Mouse (Mus musculus) stomach, postnatal 0 days (tissue): ENCODE measurements around the gene Kif23. TPM values are rescaled to one million over a fixed set of nuclear protein-coding genes. Genes with fewer than 3 reads are reported as not detected.
A peak's percentile ranks its signal among the peaks of the same experiment; 100 is the strongest.

Source experiments
- ATAC-seq: fragments of 200-750 bp; cut with Nextera tagmentation; 2 replicates; pipeline ENCODE4 v1.8.0; 2017; ENCODE audit not compliant: low FRiP score, low TSS enrichment
- DNase-seq: peaks from one replicate; pipeline ENCODE4 v3.0.0-alpha.2; 2016; ENCODE audit warnings: low spot score
- H3K27ac ChIP-seq: fragments of 300-500 bp; sonication (generic); replicated peaks from 2 replicates; pipeline ENCODE4 v1.5.1; 2014; ENCODE audit warnings: mild to moderate bottlenecking, control low read depth
- H3K27me3 ChIP-seq: fragments of 300-500 bp; sonication (generic); 2 replicates; pipeline ENCODE4 v1.6.1; 2014; ENCODE audit warnings: low read length; ENCODE audit not compliant: control insufficient read depth, insufficient read depth
- H3K36me3 ChIP-seq: fragments of 300-500 bp; sonication (generic); 2 replicates; pipeline ENCODE4 v1.6.1; 2014; ENCODE audit warnings: low read length, mixed read lengths; ENCODE audit not compliant: control insufficient read depth, insufficient read depth
- H3K4me1 ChIP-seq: fragments of 300-500 bp; sonication (generic); replicated peaks from 2 replicates; pipeline ENCODE4 v1.6.1; 2014; ENCODE audit warnings: antibody characterized with exemption; ENCODE audit not compliant: control insufficient read depth, insufficient read depth
- H3K4me2 ChIP-seq: fragments of 300-500 bp; sonication (generic); replicated peaks from 2 replicates; pipeline ENCODE4 v1.6.1; 2014; ENCODE audit warnings: low read depth, mild to moderate bottlenecking, control low read depth, moderate library complexity
- H3K4me3 ChIP-seq: fragments of 300-500 bp; sonication (generic); 2 replicates; pipeline ENCODE4 v1.5.1; 2014; ENCODE audit warnings: low read depth, low read length, control low read depth
- H3K9ac ChIP-seq: fragments of 300-500 bp; sonication (generic); 2 replicates; pipeline ENCODE4 v1.6.1; 2014; ENCODE audit warnings: mild to moderate bottlenecking, low read length, control low read depth, mixed read lengths
- H3K9me3 ChIP-seq: fragments of 300-500 bp; sonication (generic); 2 replicates; pipeline ENCODE4 v1.6.1; 2016; ENCODE audit warnings: low read length; ENCODE audit not compliant: control insufficient read depth
- CTCF ChIP-seq: IDR thresholded peaks from 2 replicates; pipeline ENCODE4 v1.5.1; 2016; ENCODE audit warnings: antibody characterized with exemption, low read depth, mild to moderate bottlenecking, moderate library complexity
- EP300 ChIP-seq: optimal IDR thresholded peaks from 2 replicates; pipeline ENCODE3; 2016; ENCODE audit warnings: antibody characterized with exemption
- WGBS: fragments of 180-500 bp; shearing (Covaris S2); extraction: QIAGEN DNeasy Blood & Tissue Kit; methylation state at CpG from one replicate; pipeline ENCODE4 v1.1.7; 2014; 5-methylcytosine and 5-hydroxymethylcytosine counted together
- polyA plus RNA-seq: library from polyadenylated mRNA; unstranded; fragments of >200 nt; fragmentation: Nextera tagmentation; extraction: Ambion mirVana; gene quantifications from 2 replicates; pipeline ENCODE4 v1.2.1, GENCODE M21; 2015

The Kif23 gene
- polyA plus RNA-seq, 1 experiment from 2014 or later, result 25.1 TPM

DNA sequence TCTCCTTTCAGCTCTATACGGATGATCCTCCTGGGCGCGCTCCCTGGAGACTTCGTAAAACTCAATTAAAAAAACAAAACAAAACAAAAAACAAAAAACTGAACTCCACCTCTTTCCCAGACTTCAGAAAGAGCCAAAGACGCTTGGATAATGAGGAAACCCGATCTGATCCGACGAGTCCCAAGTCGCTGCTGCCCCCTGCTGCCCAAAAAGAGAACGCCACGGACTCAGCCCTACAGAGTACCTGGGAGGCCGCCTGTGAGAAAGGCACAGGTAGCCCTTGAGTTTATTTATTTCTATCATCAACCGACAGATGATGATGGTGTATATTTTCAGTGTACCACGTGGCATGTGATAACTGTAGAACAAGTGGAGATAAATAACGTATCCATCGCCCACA is 46.8 kb downstream of the Kif23 start:
- no peaks in the 10 kb centered on the region for H3K27me3 ChIP-seq
- H3K9ac ChIP-seq, result no peak overlapping the region
- TF ChIP-seq CTCF (peak; percentile 91), EP300 (no peak)
- H3K4me1 ChIP-seq, result peaks cover 6% of the 10 kb centered on the region; the same call in 1 of the 2 replicates
- no peak overlapping the region for H3K27ac ChIP-seq
- H3K9me3 ChIP-seq, result no peaks in the 10 kb centered on the region
- 8% methylated on average over 16 of the region's 16 CpGs for WGBS
- H3K4me3 ChIP-seq, result no peak overlapping the region
- no peaks in the 10 kb centered on the region for H3K36me3 ChIP-seq
- H3K4me2 ChIP-seq, result peak overlapping the region; percentile 5; the same call in 1 of the 2 replicates
- peak; percentile 87 for DNase-seq
- ATAC-seq, result peak; percentile 38; the same call in 1 of the 2 replicates

DNA sequence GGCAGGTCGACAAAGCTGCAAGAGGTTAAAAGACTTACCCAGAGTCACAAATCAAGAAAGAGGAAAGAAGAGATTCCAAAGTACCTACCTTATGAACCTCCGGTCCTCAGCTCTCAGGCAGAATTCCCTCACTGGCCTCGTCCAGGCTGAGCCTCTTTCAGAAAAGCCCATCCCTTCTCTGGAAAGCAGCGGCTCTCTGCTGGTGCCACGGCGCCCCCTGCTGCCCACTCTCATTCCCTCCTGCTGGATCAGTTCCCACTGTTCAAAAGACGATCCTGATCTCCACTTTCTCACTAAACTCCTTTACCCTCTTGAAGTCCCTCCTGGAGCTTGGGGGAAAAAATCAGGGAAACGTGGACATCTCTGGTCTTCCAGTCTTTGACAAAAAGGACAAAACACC is 48.2 kb downstream of the Kif23 start:
- Histone ChIP-seq H3K4me2 (no peak overlapping the region), H3K27me3 (no peaks in the 10 kb centered on the region), H3K9me3 (no peaks in the 10 kb centered on the region), H3K9ac (no peak overlapping the region), H3K4me3 (no peak overlapping the region), H3K36me3 (no peaks in the 10 kb centered on the region), H3K27ac (no peak overlapping the region), H3K4me1 (no peaks in the 10 kb centered on the region)
- WGBS, result under 1% methylated on average over 7 of the region's 8 CpGs
- DNase-seq (peak; percentile 87), ATAC-seq (no peak; the same call in 1 of the 2 replicates)
- TF ChIP-seq EP300 (no peak), CTCF (peak; percentile 95)

DNA sequence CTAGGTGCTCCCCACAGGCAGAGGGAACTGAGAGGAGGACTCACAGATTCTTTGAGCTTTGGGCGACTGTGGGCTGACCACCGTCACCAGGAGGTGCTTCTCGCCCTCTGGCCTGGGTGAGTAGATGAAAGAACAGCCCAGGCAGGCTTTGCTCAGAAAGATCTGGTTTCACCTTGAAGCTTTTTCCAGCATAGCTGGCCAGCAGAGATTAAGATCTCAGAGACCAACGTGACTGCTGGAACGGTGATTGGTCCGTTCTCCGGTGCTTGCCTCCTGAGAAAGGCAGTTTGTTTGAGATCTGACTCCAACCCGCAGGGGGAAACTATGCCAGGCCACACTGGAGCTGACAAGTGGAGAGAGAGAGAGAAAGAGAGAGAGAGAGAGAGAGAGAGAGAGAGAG is 51.6 kb downstream of the Kif23 start:
- WGBS, result 42% methylated on average over 8 of the region's 8 CpGs
- DNase-seq (peak; percentile 52), ATAC-seq (no peak)
- Histone ChIP-seq H3K27ac (no peak overlapping the region), H3K36me3 (no peaks in the 10 kb centered on the region), H3K9ac (no peak overlapping the region), H3K4me2 (no peak overlapping the region), H3K9me3 (no peaks in the 10 kb centered on the region), H3K4me3 (no peak overlapping the region), H3K27me3 (no peaks in the 10 kb centered on the region), H3K4me1 (no peaks in the 10 kb centered on the region)
- TF ChIP-seq EP300 (no peak), CTCF (no peak)

DNA sequence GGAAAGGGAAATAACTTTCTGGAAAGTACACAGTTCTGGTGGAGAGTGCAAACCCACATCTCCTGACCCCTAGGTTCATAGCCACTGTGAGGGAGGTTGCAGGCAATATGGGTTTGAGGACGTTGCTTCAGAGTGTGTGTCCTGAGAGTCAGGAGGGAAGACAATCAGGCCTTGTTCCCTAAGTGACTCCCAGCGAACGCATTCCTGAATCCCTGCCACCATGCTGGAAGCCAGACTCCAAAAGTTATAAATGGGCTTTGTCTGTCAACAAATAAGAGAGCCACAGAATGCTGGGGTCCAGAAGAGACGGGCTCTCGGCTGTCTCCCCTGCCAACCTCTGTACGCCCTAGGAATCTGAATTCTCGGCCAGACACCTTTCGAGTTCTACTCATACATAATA is 56.7 kb downstream of the Kif23 start:
- Histone ChIP-seq H3K27me3 (no peaks in the 10 kb centered on the region), H3K27ac (no peak overlapping the region), H3K4me1 (no peaks in the 10 kb centered on the region), H3K4me3 (no peak overlapping the region), H3K4me2 (no peak overlapping the region), H3K36me3 (no peaks in the 10 kb centered on the region), H3K9me3 (no peaks in the 10 kb centered on the region), H3K9ac (no peak overlapping the region)
- TF ChIP-seq EP300, result no peak
- no peak for TF ChIP-seq CTCF
- 68% methylated on average over 8 of the region's 8 CpGs for WGBS
- no peak for DNase-seq
- ATAC-seq, result no peak

DNA sequence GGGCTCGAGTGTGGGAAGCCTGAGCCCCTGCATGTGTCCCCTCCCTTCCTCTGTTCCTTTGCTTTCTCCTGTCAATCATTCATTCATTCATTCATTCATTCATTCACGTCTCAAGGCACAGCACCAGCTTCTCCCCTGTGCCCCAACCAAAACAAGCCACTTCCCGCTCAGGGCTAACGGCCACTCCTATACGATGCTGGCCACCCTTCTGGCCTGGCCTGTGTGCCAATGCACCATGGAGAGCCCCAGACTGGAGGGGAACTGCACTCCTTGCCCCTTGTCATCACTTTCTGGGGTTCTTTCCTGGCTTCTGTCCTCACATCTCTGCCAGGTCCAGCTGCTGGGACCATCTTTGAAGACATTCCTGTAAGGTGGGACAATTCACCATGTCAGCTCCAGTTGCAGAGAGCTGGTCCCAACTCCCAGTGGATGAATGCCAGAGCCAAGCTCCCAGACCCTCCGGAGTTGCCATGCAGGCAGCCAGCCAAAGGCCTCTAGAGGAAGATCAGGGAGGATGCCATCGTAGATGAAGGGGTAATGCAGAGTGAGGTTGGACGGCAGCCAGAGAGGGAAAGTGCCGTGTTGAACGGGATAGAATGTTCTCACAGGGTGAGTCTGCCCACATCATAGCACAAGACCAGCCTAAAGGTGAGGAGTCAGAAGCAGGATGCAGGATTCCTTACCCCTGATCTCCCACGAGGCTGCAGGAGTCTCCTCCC is 58.8 kb downstream of the Kif23 start:
- H3K4me1 ChIP-seq, result no peaks in the 10 kb centered on the region
- no peak overlapping the region for H3K4me2 ChIP-seq
- no peaks in the 10 kb centered on the region for H3K9me3 ChIP-seq
- H3K27ac ChIP-seq, result no peak overlapping the region
- TF ChIP-seq EP300, result no peak
- no peak for TF ChIP-seq CTCF
- H3K36me3 ChIP-seq, result no peaks in the 10 kb centered on the region
- no peak for ATAC-seq
- no peak for DNase-seq
- no peak overlapping the region for H3K4me3 ChIP-seq
- 54% methylated on average over 11 of the region's 11 CpGs for WGBS
- H3K9ac ChIP-seq, result no peak overlapping the region
- no peaks in the 10 kb centered on the region for H3K27me3 ChIP-seq

DNA sequence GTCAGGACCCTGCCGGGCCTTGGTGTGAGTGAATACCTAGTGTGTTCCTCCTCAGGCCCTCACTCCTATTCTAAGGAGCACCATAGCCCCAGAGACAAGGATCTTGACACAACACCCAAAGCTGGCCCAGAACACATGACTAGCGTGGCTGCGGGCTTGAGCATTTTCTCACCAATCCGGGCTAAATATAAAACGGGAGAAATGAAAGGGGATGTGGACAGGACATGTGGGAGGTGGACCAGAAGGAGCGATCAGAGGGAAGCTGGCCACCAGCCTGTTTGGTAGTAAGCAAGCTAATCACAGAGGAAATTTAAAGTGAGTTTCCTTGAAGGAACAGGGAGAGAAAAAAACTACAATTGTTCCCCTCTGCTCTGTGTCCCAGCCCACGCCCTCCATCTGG is 60.6 kb downstream of the Kif23 start:
- no peak for ATAC-seq
- no peak overlapping the region for H3K9ac ChIP-seq
- H3K4me1 ChIP-seq, result no peaks in the 10 kb centered on the region
- H3K36me3 ChIP-seq, result no peaks in the 10 kb centered on the region
- no peak for DNase-seq
- no peak for TF ChIP-seq EP300
- no peak for TF ChIP-seq CTCF
- WGBS, result 76% methylated on average over 7 of the region's 7 CpGs
- no peaks in the 10 kb centered on the region for H3K27me3 ChIP-seq
- no peak overlapping the region for H3K27ac ChIP-seq
- H3K9me3 ChIP-seq, result no peaks in the 10 kb centered on the region
- H3K4me2 ChIP-seq, result no peak overlapping the region
- H3K4me3 ChIP-seq, result no peak overlapping the region
